Mouse (Mus musculus) right cerebral cortex, postnatal 14 days (tissue): Measurements from ENCODE around the gene Depdc1b.

ENCODE experiments used
- DNase-seq: peaks from one replicate; pipeline ENCODE4 v3.0.0; 2022

The Depdc1b gene

GRCm38 (mm10) chr13:108354804-108355552 lies 38.8 kb downstream of the Depdc1b start:
- DNase-seq, result no peak

DNA sequence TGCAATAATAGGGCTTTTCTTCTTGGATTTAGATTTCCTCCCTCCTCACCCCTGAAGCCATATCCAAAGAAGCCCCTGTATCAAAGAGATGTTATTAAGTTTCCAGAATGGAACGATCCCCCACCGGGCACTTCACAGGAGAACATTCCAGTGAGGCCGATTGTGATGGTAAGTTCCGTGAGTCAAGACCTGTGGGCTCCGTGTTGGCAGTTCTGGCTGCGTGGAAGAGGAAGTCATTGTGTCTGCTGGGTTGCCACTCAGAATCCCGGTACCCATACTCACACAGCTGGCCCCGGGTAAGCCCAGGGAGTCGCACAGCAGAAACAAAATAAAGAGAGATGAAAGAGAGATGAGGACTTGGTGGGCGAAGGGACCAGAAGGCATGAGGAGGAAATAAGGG lies 41.2 kb downstream of the Depdc1b start:
- DNase-seq, result no peak

DNA sequence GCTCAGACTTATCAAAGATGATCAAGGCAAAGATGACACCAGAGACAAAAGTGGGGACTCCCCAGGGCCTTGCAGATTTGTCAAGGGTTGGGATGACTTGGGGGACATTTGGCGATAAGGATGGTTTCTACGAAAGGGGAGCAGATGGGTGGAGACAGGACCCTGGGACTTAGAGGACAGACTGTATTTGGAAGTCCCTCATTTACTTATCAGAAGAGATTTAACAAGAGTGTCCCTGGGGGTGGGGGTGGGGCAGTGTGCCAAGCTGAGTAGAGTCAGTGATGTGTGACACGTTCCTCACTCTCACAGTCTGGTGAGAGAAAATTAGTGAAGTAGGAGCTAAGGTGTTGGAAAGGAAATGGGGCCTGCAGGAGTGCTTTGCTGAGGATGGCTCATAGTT lies 42.1 kb downstream of the Depdc1b start:
- no peak for DNase-seq

GRCm38 (mm10) chr13:108367496-108367895 lies 51.4 kb downstream of the Depdc1b start:
- no peak for DNase-seq

DNA sequence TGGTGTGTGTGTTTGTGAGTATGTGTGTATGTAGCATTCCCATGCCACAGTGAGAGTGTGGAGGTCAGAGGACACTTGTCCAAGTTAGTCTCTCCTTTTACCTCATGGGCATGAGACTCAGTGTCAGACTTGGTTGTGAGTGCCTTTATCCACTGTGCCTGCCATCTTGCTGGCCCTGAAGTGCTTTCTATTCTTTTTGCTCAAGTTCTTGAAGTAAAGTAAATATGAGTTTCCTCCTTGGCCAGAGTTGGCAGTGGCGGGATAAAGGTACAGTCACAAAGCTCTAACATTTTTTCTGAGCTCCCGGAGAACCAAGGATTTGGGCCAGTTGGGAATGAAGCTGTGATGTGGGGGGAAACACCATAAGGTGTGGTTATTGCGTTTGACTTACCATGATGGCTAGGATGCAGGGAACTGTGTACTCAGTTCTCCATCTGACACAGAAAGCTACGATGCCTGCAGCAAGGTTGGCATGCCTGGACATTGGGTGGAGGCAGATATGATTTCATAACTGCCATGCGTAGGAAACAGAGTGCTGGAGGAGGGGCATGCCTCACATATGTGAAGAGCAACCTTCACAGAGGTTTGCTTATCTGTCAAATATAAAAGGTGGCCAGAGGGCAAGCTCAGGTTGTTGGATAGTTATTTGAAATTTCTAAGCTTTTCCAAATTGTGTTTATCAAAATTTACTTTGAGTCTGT lies 54.3 kb downstream of the Depdc1b start:
- no peak for DNase-seq

DNA sequence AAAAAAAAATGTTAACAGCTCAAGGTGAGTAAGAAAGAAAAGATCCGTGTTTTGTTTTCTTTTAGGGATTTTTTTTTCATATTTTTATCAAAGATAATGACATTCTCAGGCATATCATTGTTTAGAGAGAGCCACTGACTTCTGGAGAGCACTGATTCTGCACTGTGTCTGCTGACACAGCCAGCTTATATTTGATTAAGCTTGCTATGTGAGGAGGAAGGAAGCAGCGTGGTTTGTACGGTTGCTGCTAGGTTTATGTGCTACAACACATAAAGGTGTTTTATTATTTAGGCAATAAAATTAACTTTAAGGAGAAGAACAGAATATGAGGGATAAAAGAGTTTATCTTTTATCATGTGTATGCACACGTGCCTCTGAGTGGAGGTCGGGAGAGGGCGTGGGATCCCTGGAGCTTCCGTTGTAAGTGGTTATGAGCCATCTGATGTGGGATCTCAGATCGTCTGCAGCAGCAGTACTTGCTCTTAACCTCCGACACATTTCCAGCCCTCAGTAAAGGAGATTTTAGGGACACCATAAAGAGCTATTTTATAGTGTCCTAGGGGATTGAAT lies 55.3 kb downstream of the Depdc1b start:
- DNase-seq, result no peak

DNA sequence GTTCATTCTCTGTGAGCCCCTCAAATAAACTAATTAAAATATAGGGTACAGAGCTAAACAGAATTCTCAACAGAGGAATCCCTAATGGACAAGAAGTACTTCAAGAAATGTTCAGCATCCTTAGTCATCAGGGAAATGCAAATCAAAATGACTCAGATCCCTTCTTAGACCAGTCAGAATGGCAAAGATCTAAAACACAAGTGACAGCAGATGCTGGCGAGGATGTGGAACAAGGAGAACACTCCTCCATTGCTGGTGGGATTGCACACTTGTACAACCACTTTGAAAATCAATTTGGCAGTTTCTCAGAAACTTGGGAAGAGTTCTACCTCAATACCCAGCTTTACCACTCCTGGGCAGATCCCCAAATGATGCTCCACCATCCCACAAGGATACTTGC lies 57.1 kb downstream of the Depdc1b start:
- no peak for DNase-seq

GRCm38 (mm10) chr13:108376637-108377036 lies 60.5 kb downstream of the Depdc1b start:
- no peak for DNase-seq

DNA sequence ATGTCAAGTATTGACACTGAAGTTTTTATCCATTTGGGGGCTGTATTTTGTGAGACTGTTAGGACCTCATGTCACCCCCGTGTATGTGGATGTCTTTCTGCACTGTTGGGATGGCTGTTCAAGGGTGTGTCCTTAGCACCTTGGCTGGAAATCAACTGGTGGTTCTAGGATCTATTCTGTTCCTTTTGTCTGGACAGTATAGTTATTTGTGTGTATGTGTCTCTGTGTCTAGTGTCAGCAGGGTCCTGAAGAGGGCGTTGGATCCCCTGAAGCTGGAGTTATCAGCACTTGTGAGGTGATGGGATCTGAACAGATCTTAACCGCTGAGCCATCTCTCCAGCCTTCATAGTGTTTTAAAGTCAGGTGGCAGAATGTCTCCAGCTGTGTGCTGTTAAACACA lies 65.0 kb downstream of the Depdc1b start:
- DNase-seq, result no peak

DNA sequence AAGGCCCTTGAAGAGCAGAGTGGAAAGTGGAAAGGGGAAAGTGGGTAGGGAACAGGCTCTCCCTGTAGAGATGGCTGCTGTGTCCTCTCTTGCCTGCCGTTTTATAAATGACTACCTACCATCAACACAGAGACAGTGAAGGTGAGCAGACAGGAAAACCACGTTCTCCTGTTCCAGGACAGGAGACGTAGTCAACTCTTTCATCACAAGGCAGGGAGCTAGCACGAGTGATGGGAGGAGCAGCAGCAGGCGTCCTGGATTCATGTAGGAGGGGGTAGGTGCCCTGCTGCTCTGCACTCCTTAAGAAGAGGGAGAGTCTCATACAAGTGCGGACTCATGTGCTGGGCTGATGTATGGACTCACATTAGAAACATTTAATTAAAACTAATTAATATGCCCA lies 66.9 kb downstream of the Depdc1b start:
- no peak for DNase-seq

GRCm38 (mm10) chr13:108386058-108386457 lies 69.9 kb downstream of the Depdc1b start:
- DNase-seq, result no peak

DNA sequence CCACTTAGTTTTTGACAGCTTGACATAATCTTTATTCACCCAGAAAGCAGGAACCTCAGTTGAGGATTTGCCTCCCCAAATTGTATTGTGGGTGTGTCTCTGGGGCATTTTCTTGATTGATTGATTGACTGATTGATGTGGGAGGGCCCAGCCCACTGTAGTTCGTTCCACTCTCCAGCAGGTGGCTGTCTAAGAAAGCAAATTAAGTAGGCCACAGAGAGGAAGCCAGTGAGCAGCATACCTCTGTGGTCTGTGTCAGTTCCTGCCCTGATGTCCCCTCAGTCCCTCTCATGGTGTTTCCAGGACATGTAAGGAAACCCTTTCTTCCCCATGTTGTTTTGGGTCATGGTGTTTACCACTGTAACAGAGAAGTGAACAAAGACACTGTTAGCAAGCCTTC lies 74.4 kb downstream of the Depdc1b start:
- DNase-seq, result no peak

- DNase-seq, result no peak
These were observed 87.1 kb downstream of the Depdc1b start for GRCm38 (mm10) chr13:108403197-108403596.

DNA sequence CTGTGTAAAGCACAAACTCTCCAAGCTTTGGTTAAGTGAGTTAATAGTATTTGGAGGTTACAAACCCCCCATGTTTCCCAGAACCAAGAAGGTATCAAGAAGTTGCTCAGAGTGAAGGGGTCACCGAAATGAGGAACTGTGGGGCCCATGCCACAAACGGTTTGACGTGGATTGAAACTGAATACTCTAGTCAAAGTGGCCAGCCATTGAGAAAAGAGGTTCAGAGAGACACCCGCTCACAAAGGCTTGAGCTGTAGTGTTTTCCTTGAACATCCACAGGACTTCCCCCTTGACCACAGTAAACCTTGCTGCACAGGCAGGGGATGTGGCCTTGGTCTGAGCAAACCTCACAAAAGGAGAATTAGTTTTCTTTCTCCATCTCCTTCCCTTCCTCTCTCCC lies 88.2 kb downstream of the Depdc1b start:
- no peak for DNase-seq

DNA sequence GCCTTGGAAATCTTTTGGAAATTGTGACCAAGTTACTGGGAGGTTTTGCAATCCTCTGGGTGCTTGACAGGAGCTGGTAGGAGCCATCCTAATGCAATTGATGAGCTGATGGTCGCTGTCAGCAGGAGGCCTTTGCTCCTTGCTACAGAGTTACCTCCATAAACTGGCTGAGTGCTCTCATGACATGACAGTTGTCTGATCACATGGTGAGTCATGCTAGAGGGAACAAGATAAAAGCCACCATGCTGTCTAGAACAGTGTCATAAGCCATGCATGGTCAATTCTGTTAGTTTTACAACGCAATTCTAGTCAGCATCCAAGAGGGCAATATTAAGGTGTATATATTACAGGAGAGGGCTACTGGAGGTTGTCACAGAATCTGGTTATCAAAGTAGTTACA lies 99.3 kb downstream of the Depdc1b start:
- no peak for DNase-seq

DNA sequence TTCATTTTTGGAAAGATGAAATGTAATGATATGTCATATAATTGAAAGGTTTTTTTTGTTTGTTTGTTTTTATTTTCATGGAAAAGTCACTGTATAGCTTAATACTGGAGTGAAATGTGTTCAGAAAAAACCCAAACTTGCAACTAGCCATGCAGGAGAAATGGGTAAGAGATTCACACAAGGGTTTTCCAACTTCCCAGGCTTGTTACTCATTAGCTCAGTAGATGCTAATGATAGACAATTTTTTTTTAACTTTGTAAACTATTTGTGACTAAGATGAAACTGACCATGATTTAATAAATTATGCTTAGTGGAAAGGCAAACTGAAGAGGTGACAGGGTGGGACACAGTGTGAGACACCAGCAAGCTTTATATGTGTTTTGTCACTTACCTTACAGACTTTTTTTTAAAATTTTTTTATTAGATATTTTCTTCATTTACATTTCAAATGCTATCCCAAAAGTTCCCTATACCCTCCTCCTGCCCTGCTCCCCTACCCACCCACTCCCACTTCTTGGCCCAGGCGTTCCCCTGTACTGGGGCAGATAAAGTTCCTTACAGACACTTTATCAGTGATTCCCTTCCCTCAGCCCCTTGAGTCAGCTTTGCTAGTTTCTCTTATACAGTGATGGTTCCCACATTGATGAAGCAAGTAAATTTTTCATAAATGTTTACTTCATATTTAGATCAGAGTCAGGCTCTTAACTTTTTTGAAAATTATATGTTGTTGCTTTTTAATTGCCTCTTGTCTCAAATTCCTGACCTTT lies 102.8 kb downstream of the Depdc1b start:
- no peak for DNase-seq

GRCm38 (mm10) chr13:108426322-108426721 lies 110.2 kb downstream of the Depdc1b start:
- DNase-seq, result no peak

GRCm38 (mm10) chr13:108428809-108429208 lies 112.7 kb downstream of the Depdc1b start:
- DNase-seq, result no peak

GRCm38 (mm10) chr13:108429623-108430022 lies 113.5 kb downstream of the Depdc1b start:
- no peak for DNase-seq

GRCm38 (mm10) chr13:108431776-108432175 lies 115.6 kb downstream of the Depdc1b start:
- no peak for DNase-seq

DNA sequence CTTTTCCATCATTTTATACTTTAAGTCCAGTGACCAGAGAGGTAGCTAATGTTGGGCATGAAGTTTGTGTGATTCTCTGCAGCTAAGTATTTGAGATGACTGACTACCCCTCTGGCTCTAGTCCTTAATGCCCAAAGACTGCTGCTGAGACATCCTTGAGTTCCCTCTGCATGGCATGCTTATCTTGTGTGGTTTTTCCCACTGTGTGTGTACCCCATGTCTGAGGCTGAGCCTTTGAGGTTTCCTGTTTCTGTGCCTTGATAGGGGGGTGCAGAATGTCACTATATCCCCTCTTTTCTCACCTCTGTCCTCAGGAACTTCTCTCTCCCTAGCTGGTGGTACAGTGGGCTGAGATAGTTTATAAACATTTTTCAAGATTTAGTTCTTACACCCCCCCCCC lies 119.6 kb downstream of the Depdc1b start:
- no peak for DNase-seq

DNA sequence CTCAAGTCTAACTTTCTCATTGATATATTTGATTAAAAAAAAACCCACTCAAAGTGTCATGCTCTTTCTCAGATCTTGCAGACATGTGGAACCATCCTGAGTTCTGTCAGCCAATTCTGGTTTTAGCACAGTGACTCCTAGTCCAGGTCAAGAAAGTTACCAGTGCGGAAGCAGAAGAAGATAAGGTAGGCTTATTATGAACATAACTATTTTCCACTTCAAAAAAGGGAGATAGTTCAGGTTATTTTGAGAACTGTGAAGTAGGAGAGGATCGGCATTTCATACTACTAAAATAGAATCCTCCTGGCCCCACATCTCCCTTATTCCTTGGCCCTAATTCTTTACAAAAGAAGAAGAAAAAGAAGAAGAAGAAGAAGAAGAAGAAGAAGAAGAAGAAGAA lies 121.3 kb downstream of the Depdc1b start:
- no peak for DNase-seq

DNA sequence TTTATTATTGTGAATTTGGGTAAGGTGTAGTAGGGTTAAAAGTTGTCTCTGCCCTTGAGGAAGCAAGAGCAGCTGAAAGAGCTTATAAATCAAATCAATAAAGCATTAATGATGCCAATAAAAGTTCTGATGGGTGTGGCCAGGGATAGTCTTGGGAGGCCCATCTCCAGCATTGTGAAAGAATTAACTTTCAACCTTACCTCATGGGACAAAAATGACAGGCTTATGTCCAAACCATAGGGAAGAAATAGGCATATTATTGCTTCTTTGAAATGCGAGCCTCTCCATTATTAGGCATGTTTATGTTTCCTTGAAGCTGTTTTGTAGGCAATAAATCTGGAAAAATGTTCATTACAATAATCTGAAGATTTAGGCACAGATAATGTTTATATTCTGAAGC lies 122.9 kb downstream of the Depdc1b start:
- no peak for DNase-seq
